Mouse (Mus musculus) gastrocnemius, postnatal 25 days (tissue): ENCODE data around the gene Rfx5. TPM values are rescaled to one million over a fixed set of nuclear protein-coding genes. Genes with fewer than 3 reads are reported as not detected.

Experiments used
- DNase-seq: peaks from one replicate; pipeline ENCODE4 v3.0.0; 2022
- microRNA-seq, 2 experiments: library from miRNA; unstranded; fragments of <30 nt; microRNA quantifications; one replicate each; pipeline ENCODE4 v1.2.0; 2021; ENCODE audit warnings: borderline replicate concordance in 2 of 2
- total RNA-seq, 2 experiments: library from RNA; stranded (reverse); gene quantifications; 1 replicate in 1 of 2; 2 replicates in 1 of 2; pipeline ENCODE4 v1.2.3; 2021

Rfx5 gene
- total RNA-seq, 2 experiments from 2014 or later = 3.3 to 6.6 TPM

DNA sequence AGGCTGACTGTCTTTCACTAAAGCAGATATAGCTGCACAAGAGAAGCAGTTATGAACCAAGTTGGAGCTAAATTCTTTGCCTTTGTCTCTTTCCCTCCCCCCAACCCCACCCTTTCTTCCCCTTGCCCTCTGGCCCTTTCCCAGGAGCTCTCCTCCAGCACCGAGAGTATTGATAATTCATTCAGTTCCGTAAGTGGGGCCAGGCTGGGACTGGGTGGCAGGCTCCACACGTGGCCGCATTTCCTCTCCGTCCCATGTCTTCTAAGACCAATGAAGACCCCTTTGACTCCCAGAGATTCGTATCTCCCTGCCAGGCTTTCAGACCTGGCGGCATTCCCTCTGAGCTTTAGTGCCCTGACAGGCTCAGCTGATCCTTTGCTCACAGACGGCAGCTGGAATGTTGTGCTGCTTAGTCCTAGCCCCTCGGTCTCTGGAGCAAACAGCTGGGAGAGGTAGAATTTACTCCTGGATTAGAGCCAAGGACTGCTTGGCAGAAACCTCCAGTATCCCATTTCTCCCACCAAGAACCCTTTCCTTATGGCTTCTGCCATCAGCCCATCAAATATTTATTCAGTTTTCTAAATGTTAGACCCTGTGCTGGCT lies 35.4 kb downstream of the Rfx5 start:
- peak; percentile 39 for DNase-seq

GRCm38 (mm10) chr3:94996946-94997345 lies 43.1 kb downstream of the Rfx5 start:
- peak; percentile 34 for DNase-seq

DNA sequence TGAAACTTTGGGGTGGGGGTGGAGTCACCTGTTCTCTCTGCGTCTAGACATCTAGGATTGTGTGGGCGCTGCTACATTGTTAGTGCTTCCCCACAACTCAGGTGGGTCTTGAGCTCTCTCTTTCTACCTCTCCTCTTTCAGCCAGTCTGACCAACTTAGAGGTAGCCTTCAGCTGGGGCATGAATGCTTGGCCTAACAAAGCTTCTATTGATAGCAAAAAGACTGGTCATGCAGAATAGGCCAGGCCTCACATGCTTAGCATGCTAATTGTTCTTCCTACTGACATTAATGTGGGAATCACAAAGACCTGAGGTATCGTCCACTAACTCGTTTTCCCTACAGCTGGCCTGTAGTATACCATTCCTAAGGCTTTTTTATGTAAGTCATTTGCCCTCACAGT lies 48.7 kb downstream of the Rfx5 start:
- DNase-seq = no peak

- DNase-seq = no peak
Measured at GRCm38 (mm10) chr3:95003273-95003672, 49.4 kb downstream of the Rfx5 start.

GRCm38 (mm10) chr3:95005651-95006050 lies 51.8 kb downstream of the Rfx5 start:
- no peak for DNase-seq

- DNase-seq = no peak
Measured at GRCm38 (mm10) chr3:95007706-95008105, 53.8 kb downstream of the Rfx5 start.

DNA sequence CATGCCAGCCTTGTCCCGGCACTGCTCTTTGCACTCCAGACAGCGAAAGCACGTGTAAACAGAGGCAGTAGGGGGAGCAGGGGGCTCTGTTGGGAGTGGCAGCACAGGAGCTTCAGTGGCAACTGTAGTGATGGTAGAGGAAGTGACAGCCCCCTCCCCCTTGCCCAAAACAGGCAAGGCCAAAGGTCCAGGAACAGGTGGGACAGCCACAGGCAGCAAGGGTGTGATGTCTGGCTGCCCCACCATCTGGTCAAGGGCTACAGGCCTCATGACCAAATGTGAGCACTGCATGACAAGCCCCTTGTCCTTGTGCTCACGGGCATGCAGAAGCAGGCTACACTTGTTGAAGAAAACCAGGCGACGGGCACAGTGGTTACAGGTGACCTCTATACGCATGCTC lies 56.5 kb downstream of the Rfx5 start:
- DNase-seq = no peak

Small RNAs within 50 kb of the gene (microRNA-seq; reads per million reads assigned to microRNA genes)
- gene Mir7013 = 0.74 to 0.79 reads per million in 2 experiments

Other genes starting within 250 kb of the Rfx5 start
- not detected for gene Cgn, start 167.6 kb upstream of the Rfx5 start, total RNA-seq
- 10 to 100 TPM; 13.3 to 13.4 TPM for gene Pogz, start 116.5 kb upstream of the Rfx5 start, total RNA-seq
- gene Psmb4, start 67.1 kb upstream of the Rfx5 start, total RNA-seq = 100 to 1,000 TPM; 172 to 192 TPM
- gene Selenbp1, start 21.0 kb upstream of the Rfx5 start, total RNA-seq = 10 to 100 TPM; 10.7 to 15.2 TPM
- 10 to 100 TPM; 20.2 to 23.8 TPM for gene Pi4kb, start 20.7 kb downstream of the Rfx5 start, total RNA-seq
- 1 to 10 TPM; 8.4 to 8.9 TPM for gene Zfp687, start 61.4 kb downstream of the Rfx5 start, total RNA-seq
- gene Psmd4, start 88.5 kb downstream of the Rfx5 start, total RNA-seq = 100 to 1,000 TPM; 163 to 181 TPM
- gene Pip5k1a, start 152.9 kb downstream of the Rfx5 start, total RNA-seq = 10 to 100 TPM; 16.3 to 19.4 TPM
- 10 to 100 TPM; 36.0 to 40.4 TPM for gene Vps72, start 156.9 kb downstream of the Rfx5 start, total RNA-seq
- gene Tmod4, start 170.4 kb downstream of the Rfx5 start, total RNA-seq = 100 to 1,000 TPM; 481 to 623 TPM
- gene Scnm1, start 179.9 kb downstream of the Rfx5 start, total RNA-seq = 10 to 100 TPM; 26.6 to 34.1 TPM
- 1 to 10 TPM; 6.4 to 7.0 TPM for gene Lysmd1, start 180.0 kb downstream of the Rfx5 start, total RNA-seq
- gene Tnfaip8l2, start 188.3 kb downstream of the Rfx5 start, total RNA-seq = under 1 TPM; 0.48 to 0.97 TPM
- 100 to 1,000 TPM in 1 of 2 experiments, 10 to 100 TPM in 1; 98.2 to 101 TPM for gene Sema6c, start 206.4 kb downstream of the Rfx5 start, total RNA-seq